Comparison of ENCODE assay signal across 8 mouse cellular contexts in the genomic region with DNA sequence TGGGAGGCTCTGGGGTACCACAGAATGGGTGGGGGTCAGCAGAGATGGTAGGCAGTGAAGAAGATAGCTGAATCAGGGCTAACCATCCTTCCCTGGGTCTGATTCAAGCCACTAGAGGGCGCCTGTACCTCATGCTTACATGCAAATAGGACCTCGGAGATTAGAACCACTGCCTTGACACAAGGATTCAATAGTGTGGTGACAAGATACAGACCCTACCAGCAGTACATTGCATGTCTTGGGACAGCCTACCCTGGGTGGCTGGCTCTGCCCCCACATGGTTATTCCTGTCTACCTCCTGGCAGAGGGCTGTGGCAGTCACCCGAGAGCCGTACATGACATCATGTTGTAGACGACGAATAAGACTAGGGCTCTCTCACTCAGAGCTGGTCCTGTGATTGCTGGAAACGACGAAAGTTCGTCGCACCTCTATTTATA. TPM values are rescaled to one million over a fixed set of nuclear protein-coding genes. Genes with fewer than 3 reads are reported as not detected.
DNase-seq lines count a peak whose midpoint lies in the region; ATAC-seq and TF ChIP-seq lines count a peak whose summit lies in the region.

No protein-coding gene starts in this region.

- no peaks in the 10 kb centered on the region for H3K27me3 ChIP-seq in embryonic facial prominence, embryonic 10.5 days (replicated peaks; ENCODE audit: low read depth, poor library complexity, severe bottlenecking)
- H3K27me3 ChIP-seq in intestine, postnatal 0 days (replicated peaks; ENCODE audit: control insufficient read depth, insufficient read depth, low read length), result no peaks in the 10 kb centered on the region
- no peaks in the 10 kb centered on the region for H3K27me3 ChIP-seq in midbrain, embryonic 11.5 days (ENCODE audit: control insufficient read depth, insufficient read depth, low read length)

- no peak overlapping the region for H3K4me3 ChIP-seq in embryonic facial prominence, embryonic 10.5 days
- H3K4me3 ChIP-seq in intestine, postnatal 0 days (ENCODE audit: low read depth, low read length), result no peak overlapping the region
- no peak overlapping the region for H3K4me3 ChIP-seq in midbrain, embryonic 11.5 days (ENCODE audit: low read depth, low read length)

- H3K9ac ChIP-seq in intestine, postnatal 0 days (ENCODE audit: low read depth, low read length), result no peak overlapping the region
- H3K9ac ChIP-seq in midbrain, embryonic 11.5 days (ENCODE audit: low read length), result no peak overlapping the region

- peak; percentile 75 for ATAC-seq in granulocyte monocyte progenitor cell, adult 5-6 weeks (replicated peaks; ENCODE audit: poor library complexity, severe bottlenecking)
- ATAC-seq in intestine, postnatal 0 days, result no peak; the same call in 1 of the 2 replicates
- peak; percentile 77 for ATAC-seq in midbrain, embryonic 11.5 days (ENCODE audit: low FRiP score)

- no peak overlapping the region for H3K4me2 ChIP-seq in intestine, postnatal 0 days (replicated peaks; ENCODE audit: low read depth)
- no peak overlapping the region for H3K4me2 ChIP-seq in midbrain, embryonic 11.5 days

- TF ChIP-seq CTCF in intestine, postnatal 0 days (IDR thresholded peaks at IDR 0.05; ENCODE audit: low read depth), result peak; percentile 96

- no peak overlapping the region for H3K27ac ChIP-seq in embryonic facial prominence, embryonic 10.5 days (replicated peaks)
- H3K27ac ChIP-seq in intestine, postnatal 0 days (ENCODE audit: low read depth, low read length), result no peak overlapping the region
- no peak overlapping the region for H3K27ac ChIP-seq in midbrain, embryonic 11.5 days (ENCODE audit: low read depth, low read length)

- 60% methylated on average over 10 of the region's 10 CpGs for WGBS in embryonic facial prominence, embryonic 10.5 days
- 52% methylated on average over 10 of the region's 10 CpGs for WGBS in intestine, postnatal 0 days
- 69% methylated on average over 10 of the region's 10 CpGs for WGBS in midbrain, embryonic 11.5 days

- peak; percentile 74 for DNase-seq in 416B (ENCODE audit: low read depth)
- DNase-seq in adrenal gland, adult 2 months, result peak; percentile 69
- DNase-seq in embryonic facial prominence, embryonic 10.5 days (ENCODE audit: low spot score), result peak; percentile 76
- DNase-seq in left cerebral cortex, postnatal 25 days (ENCODE audit: low spot score in 2 of 2), result peak; percentile 78 to 81
- peak; percentile 96 for DNase-seq in midbrain, embryonic 11.5 days (ENCODE audit: low spot score, missing footprints)
- DNase-seq in spleen, adult 12 weeks (ENCODE audit: low spot score), result peak; percentile 25

- peaks cover 24% of the 10 kb centered on the region for H3K36me3 ChIP-seq in embryonic facial prominence, embryonic 10.5 days (replicated peaks)
- H3K36me3 ChIP-seq in intestine, postnatal 0 days (ENCODE audit: control insufficient read depth, insufficient read depth), result no peaks in the 10 kb centered on the region; the same call in 1 of the 2 replicates
- H3K36me3 ChIP-seq in midbrain, embryonic 11.5 days (ENCODE audit: control insufficient read depth, insufficient read depth, low read length), result no peaks in the 10 kb centered on the region

- intact Hi-C loops in left cerebral cortex, postnatal 25 days (cut with DNase I), result loop anchor here (1.0 kb wide), 1 partner anchor 142 kb away; a partner anchor contains a TSS

- H3K4me1 ChIP-seq in embryonic facial prominence, embryonic 10.5 days, result peaks cover 36% of the 10 kb centered on the region
- H3K4me1 ChIP-seq in intestine, postnatal 0 days (replicated peaks; ENCODE audit: control insufficient read depth, insufficient read depth, low read length), result no peaks in the 10 kb centered on the region
- no peaks in the 10 kb centered on the region for H3K4me1 ChIP-seq in midbrain, embryonic 11.5 days (ENCODE audit: control insufficient read depth, insufficient read depth, low read length)

- no peaks in the 10 kb centered on the region for H3K9me3 ChIP-seq in embryonic facial prominence, embryonic 10.5 days
- no peaks in the 10 kb centered on the region for H3K9me3 ChIP-seq in intestine, postnatal 0 days (ENCODE audit: control insufficient read depth)
- H3K9me3 ChIP-seq in midbrain, embryonic 11.5 days (ENCODE audit: control insufficient read depth, low read length), result no peaks in the 10 kb centered on the region

RNA-seq across cellular contexts. Expression of a gene that starts 30.6 kb away (rescaled TPM):
- total RNA-seq in adrenal gland, adult 2 months (2021), result 100 to 1,000 TPM; 241 to 274 TPM
- polyA plus RNA-seq in adrenal gland, adult 2 months (2012; rRNA removed), result 38.9 and 46.0 TPM in 2 replicates
- 26.2 and 27.9 TPM in 2 replicates for polyA plus RNA-seq in embryonic facial prominence, embryonic 10.5 days (2016; fragmentation: Nextera tagmentation; extraction: Ambion mirVana)
- 31.1 and 32.7 TPM in 2 replicates for total RNA-seq in granulocyte monocyte progenitor cell, adult 5-6 weeks (2014; fragmentation: Nextera tagmentation)
- total RNA-seq in granulocyte monocyte progenitor cell, adult 5-6 weeks (2017), result 66.5 and 71.3 TPM in 2 replicates
- 133 and 136 TPM in 2 replicates for polyA plus RNA-seq in intestine, postnatal 0 days (2015; fragmentation: Nextera tagmentation; extraction: Ambion mirVana)
- 10 to 100 TPM; 87.7 to 91.5 TPM for total RNA-seq in left cerebral cortex, postnatal 25 days (2021)
- 48.7 and 48.9 TPM in 2 replicates for polyA plus RNA-seq in midbrain, embryonic 11.5 days (2014; fragmentation: Nextera tagmentation; extraction: Ambion mirVana)

RNA-seq across cellular contexts. Expression of a gene that starts 49.1 kb away (rescaled TPM):
- 100 to 1,000 TPM; 390 to 465 TPM for total RNA-seq in adrenal gland, adult 2 months (2021)
- 96.6 and 123 TPM in 2 replicates for polyA plus RNA-seq in adrenal gland, adult 2 months (2012; rRNA removed)
- 8.6 and 8.9 TPM in 2 replicates for polyA plus RNA-seq in embryonic facial prominence, embryonic 10.5 days (2016; fragmentation: Nextera tagmentation; extraction: Ambion mirVana)
- total RNA-seq in granulocyte monocyte progenitor cell, adult 5-6 weeks (2014; fragmentation: Nextera tagmentation), result 17.7 and 20.8 TPM in 2 replicates
- total RNA-seq in granulocyte monocyte progenitor cell, adult 5-6 weeks (2017), result 28.0 and 32.0 TPM in 2 replicates
- 24.6 and 26.4 TPM in 2 replicates for polyA plus RNA-seq in intestine, postnatal 0 days (2015; fragmentation: Nextera tagmentation; extraction: Ambion mirVana)
- 10 to 100 TPM; 46.2 to 60.5 TPM for total RNA-seq in left cerebral cortex, postnatal 25 days (2021)
- polyA plus RNA-seq in midbrain, embryonic 11.5 days (2014; fragmentation: Nextera tagmentation; extraction: Ambion mirVana), result 5.0 and 6.8 TPM in 2 replicates

RNA-seq across cellular contexts. Expression of a gene that starts 49.2 kb away (rescaled TPM):
- 10 to 100 TPM; 12.9 to 25.6 TPM for total RNA-seq in adrenal gland, adult 2 months (2021)
- 25.5 and 29.3 TPM in 2 replicates for polyA plus RNA-seq in adrenal gland, adult 2 months (2012; rRNA removed)
- 13.9 and 14.8 TPM in 2 replicates for polyA plus RNA-seq in embryonic facial prominence, embryonic 10.5 days (2016; fragmentation: Nextera tagmentation; extraction: Ambion mirVana)
- total RNA-seq in granulocyte monocyte progenitor cell, adult 5-6 weeks (2014; fragmentation: Nextera tagmentation), result 12.6 and 14.0 TPM in 2 replicates
- 7.4 and 16.3 TPM in 2 replicates for total RNA-seq in granulocyte monocyte progenitor cell, adult 5-6 weeks (2017)
- 11.1 and 11.7 TPM in 2 replicates for polyA plus RNA-seq in intestine, postnatal 0 days (2015; fragmentation: Nextera tagmentation; extraction: Ambion mirVana)
- total RNA-seq in left cerebral cortex, postnatal 25 days (2021), result 10 to 100 TPM; 18.0 to 18.3 TPM
- polyA plus RNA-seq in midbrain, embryonic 11.5 days (2014; fragmentation: Nextera tagmentation; extraction: Ambion mirVana), result 15.4 and 17.4 TPM in 2 replicates

Comparison
In these comparisons a context has a peak if more than half of its experiments do, and no peak if none do; other contexts are left out.
1. DNase-seq: peak in every context shown above with its lines; median percentile 96 in midbrain, embryonic 11.5 days; 80 in left cerebral cortex, postnatal 25 days; 76 in embryonic facial prominence, embryonic 10.5 days; 74 in 416B; 69 in adrenal gland, adult 2 months; 25 in spleen, adult 12 weeks.